Mouse (Mus musculus) lung, postnatal 10 days (tissue): ENCODE data around the gene Olfr1185-ps1.
"Not testable (repeated sequence)": the region's sequence is repeated elsewhere in the genome, so short reads cannot be mapped to it uniquely, and the experiment has no call there.

Source experiments
- DNase-seq: peaks from one replicate; pipeline ENCODE4 v3.0.0; 2021

The Olfr1185-ps1 gene

GRCm38 (mm10) chr2:88493020-88493419 is at the start of gene Olfr1185-ps1:
Olfr1185-ps1 (plus strand) TSS chr2:88493320.
- no peak for DNase-seq

GRCm38 (mm10) chr2:88449031-88449430 is 44.1 kb upstream of the Olfr1185-ps1 start, which contains the start of gene Gm13757:
Gm13757 (minus strand) TSS chr2:88449131.
- no peak for DNase-seq

- not testable (repeated sequence) for DNase-seq
Observed at GRCm38 (mm10) chr2:88454567-88454966, 38.6 kb upstream of the Olfr1185-ps1 start, which contains the start of gene Olfr1183. Olfr1183 (plus strand) TSS chr2:88454867.

- no peak for DNase-seq
Observed at GRCm38 (mm10) chr2:88483298-88483697, 9.8 kb upstream of the Olfr1185-ps1 start, which contains the start of gene Olfr1184. Olfr1184 (plus strand) TSS chr2:88483598.

GRCm38 (mm10) chr2:88518251-88518650 is 25.1 kb downstream of the Olfr1185-ps1 start, which contains the start of gene Olfr1186:
Olfr1186 (plus strand) TSS chr2:88518551.
- DNase-seq, result no peak

- DNase-seq, result no peak
Observed at GRCm38 (mm10) chr2:88525720-88526119, 32.6 kb downstream of the Olfr1185-ps1 start.
